Mouse (Mus musculus): ENCODE results near the gene Col25a1. TPM values are rescaled to one million over a fixed set of nuclear protein-coding genes. Genes with fewer than 3 reads are reported as not detected.
A peak's percentile ranks its signal among the peaks of the same experiment; 100 is the strongest.

Col25a1 gene
- polyA plus RNA-seq, 1 experiment from 2014 or later, result 7.0 TPM

GRCm38 (mm10) chr3:130620517-130621146, 489.3 kb downstream of the Col25a1 start:
- TF ChIP-seq EP300 (IDR thresholded peaks at IDR 0.05), result no peak
- TF ChIP-seq CTCF (IDR thresholded peaks at IDR 0.05), result no peak
- ATAC-seq, result no peak
- no peaks in the 10 kb centered on the region for H3K4me1 ChIP-seq (ENCODE audit: insufficient read depth, low read depth, low read length)
- H3K9me3 ChIP-seq (ENCODE audit: low read length), result no peaks in the 10 kb centered on the region
- H3K27ac ChIP-seq (ENCODE audit: low read length), result no peak overlapping the region
- H3K4me3 ChIP-seq (ENCODE audit: low read depth, low read length), result no peak overlapping the region
- H3K4me2 ChIP-seq (replicated peaks; ENCODE audit: low read depth, low read length), result no peak overlapping the region
- no peak overlapping the region for H3K9ac ChIP-seq (replicated peaks; ENCODE audit: low read depth)
- no peaks in the 10 kb centered on the region for H3K27me3 ChIP-seq (replicated peaks; ENCODE audit: insufficient read depth, low read length)
- no peaks in the 10 kb centered on the region for H3K36me3 ChIP-seq (ENCODE audit: insufficient read depth, low read length)
- DNase-seq (ENCODE audit: low spot score), result no peak
- 72% methylated on average over 12 of the region's 12 CpGs for WGBS

GRCm38 (mm10) chr3:130628358-130628757, 497.1 kb downstream of the Col25a1 start:
- 92% methylated on average over 5 of the region's 5 CpGs for WGBS
- Histone ChIP-seq H3K9me3 (ENCODE audit: low read length) (no peaks in the 10 kb centered on the region), H3K27me3 (replicated peaks; ENCODE audit: insufficient read depth, low read length) (no peaks in the 10 kb centered on the region), H3K4me3 (ENCODE audit: low read depth, low read length) (no peak overlapping the region), H3K4me2 (replicated peaks; ENCODE audit: low read depth, low read length) (no peak overlapping the region), H3K9ac (replicated peaks; ENCODE audit: low read depth) (no peak overlapping the region), H3K36me3 (ENCODE audit: insufficient read depth, low read length) (no peaks in the 10 kb centered on the region), H3K27ac (ENCODE audit: low read length) (no peak overlapping the region), H3K4me1 (ENCODE audit: insufficient read depth, low read depth, low read length) (no peaks in the 10 kb centered on the region)
- ATAC-seq (no peak), DNase-seq (ENCODE audit: low spot score) (no peak)
- TF ChIP-seq CTCF (IDR thresholded peaks at IDR 0.05) (no peak), EP300 (IDR thresholded peaks at IDR 0.05) (no peak)

GRCm38 (mm10) chr3:130633859-130634258, 502.6 kb downstream of the Col25a1 start:
- Histone ChIP-seq H3K4me1 (ENCODE audit: insufficient read depth, low read depth, low read length) (no peaks in the 10 kb centered on the region), H3K27me3 (replicated peaks; ENCODE audit: insufficient read depth, low read length) (no peaks in the 10 kb centered on the region), H3K36me3 (ENCODE audit: insufficient read depth, low read length) (no peaks in the 10 kb centered on the region), H3K9ac (replicated peaks; ENCODE audit: low read depth) (no peak overlapping the region), H3K27ac (ENCODE audit: low read length) (0 out of 2 replicates have a peak overlapping the region, but pooled peaks have one; percentile 5), H3K4me2 (replicated peaks; ENCODE audit: low read depth, low read length) (no peak overlapping the region), H3K9me3 (ENCODE audit: low read length) (no peaks in the 10 kb centered on the region), H3K4me3 (ENCODE audit: low read depth, low read length) (no peak overlapping the region)
- peak; percentile 74 for ATAC-seq
- peak; percentile 83 for DNase-seq (ENCODE audit: low spot score)
- peak; percentile 55; the same call in 1 of the 2 replicates for TF ChIP-seq EP300 (IDR thresholded peaks at IDR 0.05)
- TF ChIP-seq CTCF (IDR thresholded peaks at IDR 0.05), result peak; percentile 20; the same call in 1 of the 2 replicates
- WGBS, result 47% methylated on average over 5 of the region's 5 CpGs

GRCm38 (mm10) chr3:130646110-130646810, 515.0 kb downstream of the Col25a1 start:
- no peaks in the 10 kb centered on the region for H3K9me3 ChIP-seq (ENCODE audit: low read length)
- H3K36me3 ChIP-seq (ENCODE audit: insufficient read depth, low read length), result no peaks in the 10 kb centered on the region
- H3K9ac ChIP-seq (replicated peaks; ENCODE audit: low read depth), result no peak overlapping the region
- no peak overlapping the region for H3K4me3 ChIP-seq (ENCODE audit: low read depth, low read length)
- H3K27me3 ChIP-seq (replicated peaks; ENCODE audit: insufficient read depth, low read length), result no peaks in the 10 kb centered on the region
- 79% methylated on average over 11 of the region's 11 CpGs for WGBS
- DNase-seq (ENCODE audit: low spot score) (no peak), ATAC-seq (no peak)
- TF ChIP-seq EP300 (IDR thresholded peaks at IDR 0.05), result no peak
- no peak for TF ChIP-seq CTCF (IDR thresholded peaks at IDR 0.05)
- no peaks in the 10 kb centered on the region for H3K4me1 ChIP-seq (ENCODE audit: insufficient read depth, low read depth, low read length)
- H3K4me2 ChIP-seq (replicated peaks; ENCODE audit: low read depth, low read length), result no peak overlapping the region
- H3K27ac ChIP-seq (ENCODE audit: low read length), result no peak overlapping the region

Other genes starting within 250 kb of the Col25a1 start
- 76.5 and 83.4 TPM in 2 replicates for gene Casp6, start 230.1 kb upstream of the Col25a1 start, polyA plus RNA-seq (2015; fragmentation: Nextera tagmentation; extraction: Ambion mirVana)
- gene Mcub, start 161.3 kb upstream of the Col25a1 start, polyA plus RNA-seq (2015; fragmentation: Nextera tagmentation; extraction: Ambion mirVana), result 11.2 and 11.8 TPM in 2 replicates
- gene Sec24b, start 69.9 kb upstream of the Col25a1 start, polyA plus RNA-seq (2015; fragmentation: Nextera tagmentation; extraction: Ambion mirVana), result 21.5 and 21.8 TPM in 2 replicates

Data from lung, postnatal 0 days (tissue).